Mouse (Mus musculus) heart, postnatal 14 days (tissue): ENCODE measurements around the gene Olfr1216. TPM values are rescaled to one million over a fixed set of nuclear protein-coding genes. Genes with fewer than 3 reads are reported as not detected.
"Not testable (repeated sequence)": the region's sequence is repeated elsewhere in the genome, so short reads cannot be mapped to it uniquely, and the experiment has no call there.

Experiments used
- DNase-seq, 2 experiments: peaks; one replicate each; pipeline ENCODE4 v3.0.0; 2021 to 2022
- intact Hi-C: fragments of 180-260 bp; cut with DNase I; formaldehyde crosslinking; loops from one replicate; pipeline ENCODE4 v1.15.1; 2025
- long read RNA-seq, 2 experiments: library from polyadenylated mRNA; stranded (forward); transcript quantifications; one replicate each; pipeline ENCODE4 v2.0.0; 2021
- total RNA-seq, 2 experiments: library from RNA; stranded (reverse); gene quantifications; 2 replicates each; pipeline ENCODE4 v1.2.3; 2021

Gene Olfr1216
- not detected for total RNA-seq
- long read RNA-seq, experiment 1 = 0 reads
- long read RNA-seq, experiment 2 = 0 reads

GRCm38 (mm10) chr2:89018240-89018639 lies at the start of gene Olfr1216:
Olfr1216 (minus strand) TSS chr2:89018340.
- intact Hi-C loops = no loop called here
- no peak for DNase-seq

- intact Hi-C loops = no loop called here
- DNase-seq = no peak
Measured at GRCm38 (mm10) chr2:89061087-89061486, 42.9 kb upstream of the Olfr1216 start, which contains the start of gene Olfr1218. Olfr1218 (minus strand) TSS chr2:89061187.

DNA sequence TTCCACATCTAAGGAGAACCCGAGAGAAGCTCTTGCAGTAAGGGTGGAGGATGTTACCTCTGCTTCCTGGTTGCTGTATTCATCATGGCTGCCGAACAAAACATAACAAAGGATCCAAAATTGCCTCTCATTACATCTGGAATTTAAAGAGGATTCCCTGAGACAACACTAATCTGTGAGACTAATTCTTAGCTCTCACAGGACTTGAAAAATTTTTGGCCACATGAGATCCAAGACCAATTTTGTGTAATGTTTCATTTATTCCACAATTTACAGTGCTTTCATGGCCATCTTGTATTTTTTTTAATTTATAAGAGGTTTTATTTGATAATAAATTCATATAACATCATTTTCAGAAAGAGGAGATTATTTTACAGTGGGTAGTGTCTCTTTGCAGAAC lies 13.8 kb upstream of the Olfr1216 start, which contains the start of gene Olfr1217:
Gene Olfr1217 (minus strand): TSS at position 101 of the 400 bp plus-strand sequence.
- no peak for DNase-seq
- intact Hi-C loops = no loop called here

DNA sequence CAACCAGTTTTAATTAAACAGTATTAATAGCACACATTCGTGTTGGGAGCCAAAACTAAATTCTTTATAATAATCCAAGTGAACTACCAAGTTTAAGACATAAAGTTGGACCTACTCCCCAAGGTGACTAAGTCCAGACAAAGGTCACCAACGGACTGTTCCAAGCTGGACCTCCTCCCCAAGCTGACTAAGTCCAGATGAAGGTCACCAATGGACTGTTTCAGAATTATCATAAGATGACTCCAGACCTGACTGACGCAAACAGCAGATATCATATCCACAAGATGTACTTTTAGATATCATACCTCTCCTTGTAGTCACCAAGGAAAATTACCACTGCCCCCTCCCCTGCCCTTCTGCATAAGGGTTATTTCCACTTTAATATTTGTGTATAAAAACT lies 3.3 kb upstream of the Olfr1216 start:
- intact Hi-C loops = not testable (repeated sequence)

DNA sequence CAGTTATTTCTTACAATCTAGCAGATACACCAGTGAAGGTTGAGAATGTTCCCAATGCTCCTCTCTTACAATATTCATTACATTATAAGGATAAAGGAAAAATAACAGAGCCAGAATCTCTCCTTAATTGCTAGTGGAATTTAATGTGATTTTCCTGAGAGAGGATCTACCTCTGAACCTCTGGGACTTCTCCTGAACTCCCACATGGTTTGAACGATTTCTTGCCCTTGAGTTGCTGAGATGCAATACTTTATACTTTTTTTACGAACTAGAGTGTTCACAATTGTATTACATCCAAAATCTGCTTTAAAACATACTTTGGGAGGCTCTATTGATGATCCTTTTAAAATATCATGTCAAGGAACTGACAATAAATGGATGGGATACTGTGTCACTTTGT lies 11.3 kb downstream of the Olfr1216 start, which contains the start of gene Olfr1215:
Gene Olfr1215 (minus strand): TSS at position 101 of the 400 bp plus-strand sequence.
- intact Hi-C loops = no loop called here
- DNase-seq = no peak

More for the DNA sequence above, 3.3 kb upstream of the Olfr1216 start:
- DNase-seq = not testable (repeated sequence)

GRCm38 (mm10) chr2:88992553-88992952 lies 25.6 kb downstream of the Olfr1216 start, which contains the start of gene Olfr1214:
Olfr1214 (minus strand) TSS chr2:88992653.
- intact Hi-C loops = no loop called here
- DNase-seq = no peak

- intact Hi-C loops = no loop called here
- no peak for DNase-seq
Measured at GRCm38 (mm10) chr2:88980181-88980580, 38.0 kb downstream of the Olfr1216 start, which contains the start of gene Gm13762. Gm13762 (minus strand) TSS chr2:88980281.

Other genes starting within 250 kb of the Olfr1216 start
- gene Olfr1200, start 247.9 kb downstream of the Olfr1216 start, total RNA-seq = not detected
- not detected for gene Olfr1201, start 225.3 kb downstream of the Olfr1216 start, total RNA-seq
- gene Olfr1202, start 203.8 kb downstream of the Olfr1216 start, total RNA-seq = not detected
- gene Olfr1205, start 188.6 kb downstream of the Olfr1216 start, total RNA-seq = not detected
- gene Olfr1204, start 169.0 kb downstream of the Olfr1216 start, total RNA-seq = not detected
- gene Olfr1206, start 155.1 kb downstream of the Olfr1216 start, total RNA-seq = not detected
- not detected for gene Olfr1208, start 116.0 kb downstream of the Olfr1216 start, total RNA-seq
- gene Olfr1209, start 103.2 kb downstream of the Olfr1216 start, total RNA-seq = not detected
- gene Olfr1211, start 80.2 kb downstream of the Olfr1216 start, total RNA-seq = not detected
- not detected for gene Olfr1212, start 64.4 kb downstream of the Olfr1216 start, total RNA-seq
- gene Gm13762, start 38.1 kb downstream of the Olfr1216 start, total RNA-seq = not detected
- gene Olfr1214, start 25.7 kb downstream of the Olfr1216 start, total RNA-seq = not detected
- gene Olfr1215, start 11.4 kb downstream of the Olfr1216 start, total RNA-seq = not detected
- gene Olfr1217, start 13.7 kb upstream of the Olfr1216 start, total RNA-seq = not detected
- not detected for gene Olfr1218, start 42.8 kb upstream of the Olfr1216 start, total RNA-seq
- not detected for gene Olfr1219, start 65.2 kb upstream of the Olfr1216 start, total RNA-seq
- not detected for gene Olfr1220, start 88.5 kb upstream of the Olfr1216 start, total RNA-seq
- gene Olfr1221, start 98.9 kb upstream of the Olfr1216 start, total RNA-seq = not detected
- not detected for gene Olfr1222, start 114.7 kb upstream of the Olfr1216 start, total RNA-seq
- gene Olfr1223, start 133.2 kb upstream of the Olfr1216 start, total RNA-seq = not detected
- not detected for gene Olfr1224-ps1, start 145.8 kb upstream of the Olfr1216 start, total RNA-seq
- not detected for gene Olfr1225, start 156.3 kb upstream of the Olfr1216 start, total RNA-seq
- not detected for gene Olfr1226, start 181.7 kb upstream of the Olfr1216 start, total RNA-seq
- gene Olfr1228, start 235.7 kb upstream of the Olfr1216 start, total RNA-seq = not detected